Mouse (Mus musculus): ENCODE data around the gene Epn3. TPM values are rescaled to one million over a fixed set of nuclear protein-coding genes. Genes with fewer than 3 reads are reported as not detected.

Epn3 gene
- total RNA-seq (2022): 1 to 10 TPM; 1.9 to 2.7 (median 2.4) TPM

GRCm38 (mm10) chr11:94499661-94500152 lies at the start of gene Epn3:
Epn3 (minus strand) TSS chr11:94499974.
- DNase-seq (ENCODE audit: low spot score in 2 of 2): no peak

DNA sequence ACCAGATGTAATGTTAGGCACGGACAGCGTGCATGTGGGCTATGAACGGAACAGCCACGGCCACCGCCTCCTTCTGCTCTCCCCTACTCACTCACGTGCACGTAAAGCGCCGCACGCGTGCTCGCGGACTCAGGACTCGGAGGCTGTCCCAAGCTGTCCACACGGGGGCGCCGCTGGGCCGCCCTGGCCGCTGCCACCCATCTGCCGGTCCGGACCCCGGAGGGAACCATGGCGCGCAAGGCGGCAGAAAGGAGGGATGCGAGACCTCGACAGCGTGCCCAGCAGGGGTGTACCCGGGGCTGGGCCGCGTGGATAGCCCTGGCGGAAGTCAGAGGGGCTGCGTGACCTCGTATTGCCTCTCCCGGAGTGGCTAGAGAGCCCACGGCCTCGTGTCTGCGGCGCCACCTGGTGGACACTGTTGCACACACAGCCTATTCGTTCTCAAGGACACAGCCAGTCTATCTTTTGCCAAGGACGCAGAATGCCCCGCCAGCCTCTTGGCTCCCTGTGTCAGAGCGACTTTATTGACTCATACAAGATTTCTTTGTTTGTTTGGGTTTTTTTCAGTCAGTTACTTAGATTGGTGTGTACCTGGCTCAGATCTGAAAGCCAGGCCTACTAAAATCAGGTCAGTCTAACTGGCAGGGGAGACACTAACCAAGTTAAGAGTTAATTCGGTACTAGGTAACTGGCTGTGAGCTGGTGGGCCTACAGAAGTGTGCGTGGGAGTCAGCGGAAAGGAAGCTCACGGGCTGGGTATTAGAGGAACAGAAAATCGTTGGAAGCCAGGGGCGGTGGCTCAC lies 49.3 kb upstream of the Epn3 start, which contains the start of gene Rsad1:
TSS of gene Rsad1 (minus strand) at position 368 of the 803 bp plus-strand sequence.
- peak; percentile 92 to 97 for DNase-seq (ENCODE audit: low spot score in 2 of 2)

DNA sequence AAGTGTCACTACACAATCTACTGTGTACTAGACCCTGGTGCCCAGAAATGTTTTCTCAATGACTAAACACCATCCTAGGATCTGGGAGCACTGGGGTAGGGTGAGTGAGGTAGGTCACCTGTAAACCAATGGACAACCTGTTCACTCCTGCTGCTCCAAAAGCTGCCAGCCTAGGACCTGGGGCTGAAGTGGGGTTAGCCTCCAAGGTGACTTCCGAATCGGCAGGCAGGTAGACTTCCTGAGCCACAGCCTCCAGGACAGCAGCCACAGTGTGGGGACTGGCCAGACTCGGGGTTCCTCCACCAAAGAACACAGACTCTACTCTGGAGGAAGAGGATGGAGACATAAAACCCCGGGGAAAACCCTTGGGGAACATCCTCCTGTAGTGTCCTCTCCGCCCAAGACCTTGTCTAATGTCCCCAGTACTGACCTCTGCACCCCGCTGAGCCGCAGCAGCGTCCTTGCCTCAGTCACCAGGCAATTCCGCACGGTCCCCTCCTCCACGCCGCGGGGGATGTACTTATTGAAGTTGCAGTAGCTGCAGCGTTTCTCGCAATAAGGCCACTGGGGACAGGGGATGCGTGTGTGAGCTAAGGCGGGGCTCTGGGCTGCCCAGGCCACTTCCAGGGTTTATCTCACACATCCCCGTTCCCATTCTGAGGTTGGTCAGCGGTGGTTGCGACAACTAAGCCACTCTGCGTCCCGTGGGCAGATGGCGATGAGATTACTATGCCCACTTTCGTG lies 48.4 kb upstream of the Epn3 start:
- peak in 1 of 2 experiments; percentile 50 for DNase-seq (ENCODE audit: low spot score in 2 of 2)

DNA sequence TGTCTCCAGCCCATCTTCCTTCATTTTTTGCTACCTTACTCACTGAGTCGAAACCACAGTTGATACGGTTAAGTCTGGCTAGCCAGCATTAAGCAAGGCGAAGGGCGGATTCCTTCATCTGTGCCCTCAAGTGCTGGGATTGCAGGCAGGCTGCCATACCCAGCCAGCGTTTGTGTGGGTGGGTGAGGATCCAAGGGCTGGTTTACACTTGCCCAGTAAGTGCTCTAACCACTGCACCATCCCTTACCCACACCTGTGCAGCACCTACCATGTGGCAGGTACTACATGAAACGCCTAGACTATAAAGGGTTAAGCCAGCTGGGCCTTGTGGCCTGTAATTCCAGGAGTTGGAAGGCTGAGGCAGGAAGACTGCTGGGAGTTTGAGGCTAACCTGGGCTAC lies 47.5 kb upstream of the Epn3 start:
- DNase-seq (ENCODE audit: low spot score in 2 of 2): no peak

- no peak for DNase-seq (ENCODE audit: low spot score in 2 of 2)
Measured at GRCm38 (mm10) chr11:94546381-94546780, 46.6 kb upstream of the Epn3 start.

DNA sequence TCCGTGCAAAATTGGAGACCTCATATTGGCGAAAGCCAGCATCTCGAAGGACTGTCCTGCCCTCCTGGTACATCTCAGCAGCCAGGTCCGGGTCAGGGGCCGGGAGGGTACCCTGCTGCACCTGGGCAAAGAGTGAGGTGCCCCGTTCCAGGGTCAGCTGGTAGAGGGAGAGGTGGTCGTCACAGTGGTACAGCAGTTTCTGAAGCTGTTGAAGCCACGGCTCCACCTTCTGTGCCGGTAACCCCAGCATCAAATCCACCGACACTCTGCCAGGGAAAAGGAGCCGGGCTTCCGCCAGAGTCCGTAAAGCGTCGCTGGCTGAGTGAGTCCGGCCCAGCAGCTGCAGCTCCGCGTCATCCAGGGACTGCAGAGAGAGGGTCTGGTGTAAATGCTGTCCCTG lies 44.6 kb upstream of the Epn3 start:
- no peak for DNase-seq (ENCODE audit: low spot score in 2 of 2)

- DNase-seq (ENCODE audit: low spot score in 2 of 2): peak; percentile 89 to 96
Measured at GRCm38 (mm10) chr11:94543932-94544331, 44.2 kb upstream of the Epn3 start.

DNA sequence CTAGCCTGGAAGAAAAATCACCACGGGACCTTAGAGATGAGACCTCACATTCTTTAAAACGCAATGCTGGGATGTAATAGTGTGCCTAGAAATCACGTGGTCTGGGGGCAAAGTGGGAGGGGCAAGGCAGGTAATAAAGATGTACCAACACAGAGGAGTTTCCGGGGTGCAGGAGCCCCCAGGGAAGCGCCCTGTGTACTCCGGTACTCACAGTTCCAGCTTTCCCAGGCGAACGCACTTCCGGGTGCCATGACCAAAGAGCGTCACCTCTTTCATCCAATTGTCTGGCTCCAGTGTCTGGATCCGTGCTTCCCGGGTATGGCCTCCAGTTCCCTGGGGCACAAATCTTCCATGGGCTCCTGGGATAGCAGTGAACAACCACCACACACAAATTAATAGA lies 43.6 kb upstream of the Epn3 start:
- no peak for DNase-seq (ENCODE audit: low spot score in 2 of 2)

- DNase-seq (ENCODE audit: low spot score in 2 of 2): no peak
Measured at GRCm38 (mm10) chr11:94542400-94542799, 42.6 kb upstream of the Epn3 start.

- no peak for DNase-seq (ENCODE audit: low spot score in 2 of 2)
Measured at GRCm38 (mm10) chr11:94539761-94540160, 40.0 kb upstream of the Epn3 start.

DNA sequence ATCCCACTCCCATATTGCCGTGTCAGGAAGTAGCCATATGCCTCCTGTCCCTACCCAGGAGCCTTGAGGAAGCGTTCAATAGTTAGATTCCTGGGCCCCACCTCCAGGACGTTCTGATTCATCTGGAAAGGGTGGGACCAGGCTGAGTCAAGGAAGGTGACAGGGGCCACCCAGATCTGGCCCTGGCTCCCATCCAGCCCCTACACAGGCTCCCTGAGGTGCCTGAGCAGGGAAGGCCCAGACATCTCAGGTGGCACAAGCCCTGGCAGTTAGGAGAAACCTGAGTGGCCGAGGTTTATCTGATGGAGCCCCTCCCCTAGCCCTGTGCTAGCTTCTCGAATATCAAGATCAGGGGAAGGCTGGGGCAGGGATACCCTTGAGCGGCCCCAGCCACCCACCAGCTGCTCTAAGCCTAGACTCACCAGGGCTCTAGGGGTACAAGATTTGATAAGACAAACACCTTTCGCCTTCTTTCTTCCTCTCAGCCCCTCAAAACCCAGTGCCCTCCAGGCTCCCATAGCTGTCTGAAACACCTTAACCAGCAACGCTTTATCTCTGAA lies 39.0 kb upstream of the Epn3 start:
- no peak for DNase-seq (ENCODE audit: low spot score in 2 of 2)

- DNase-seq (ENCODE audit: low spot score in 2 of 2): no peak
Measured at GRCm38 (mm10) chr11:94533171-94533570, 33.4 kb upstream of the Epn3 start.

DNA sequence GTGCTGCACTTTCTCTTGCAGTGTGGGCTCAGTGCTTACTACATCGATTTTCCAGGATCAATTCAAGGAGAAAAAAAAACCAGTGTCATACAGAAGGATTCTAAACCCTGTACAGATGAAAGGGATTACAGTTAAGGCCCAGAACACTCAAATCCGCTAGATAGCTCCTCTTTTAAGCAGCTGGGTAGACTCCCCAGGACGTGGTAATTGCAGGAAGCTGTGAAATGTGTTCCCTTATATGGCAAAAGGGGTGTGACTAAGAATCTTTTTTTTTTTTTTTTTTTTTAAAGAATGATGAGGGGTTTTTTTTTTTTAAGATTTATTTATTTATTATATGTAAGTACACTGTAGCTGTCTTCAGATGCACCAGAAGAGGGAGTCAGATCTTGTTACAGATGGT lies 29.1 kb upstream of the Epn3 start:
- DNase-seq (ENCODE audit: low spot score in 2 of 2): no peak

GRCm38 (mm10) chr11:94526171-94526879 lies 26.6 kb upstream of the Epn3 start:
- no peak for DNase-seq (ENCODE audit: low spot score in 2 of 2)

DNA sequence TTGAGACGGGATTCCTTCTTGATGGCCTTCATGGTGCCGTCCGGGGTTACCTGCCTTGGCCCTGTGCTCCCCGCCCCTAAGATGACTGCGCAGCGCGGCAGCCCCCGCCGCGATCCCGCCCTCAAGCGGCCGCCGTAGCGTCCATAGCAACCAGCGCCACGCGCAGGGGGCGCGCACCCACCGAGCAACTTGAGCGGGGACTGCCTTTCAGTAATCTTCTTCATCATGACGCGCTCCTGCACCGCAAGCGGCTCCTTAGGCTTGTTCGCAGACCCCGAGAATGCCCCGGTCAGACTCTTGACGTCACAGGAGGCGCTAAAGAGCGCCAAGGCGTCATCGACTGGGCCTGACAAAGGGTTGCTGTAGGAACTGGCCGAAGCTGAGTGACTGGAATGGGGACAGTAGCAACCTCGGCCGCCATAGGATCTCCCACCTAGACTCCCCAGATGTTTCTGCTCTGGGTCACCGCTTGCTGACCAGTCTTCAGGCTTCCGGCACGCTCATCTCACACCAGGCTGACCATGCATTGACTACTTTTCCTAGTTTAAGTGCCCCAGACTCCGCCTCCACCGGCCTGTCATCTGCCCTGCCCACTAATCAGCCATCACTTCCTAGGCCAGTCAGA lies 21.6 kb upstream of the Epn3 start, which contains the start of gene Mycbpap:
TSS of gene Mycbpap (minus strand) at position 524 of the 625 bp plus-strand sequence.
- DNase-seq (ENCODE audit: low spot score in 2 of 2): peak; percentile 22 to 55

- DNase-seq (ENCODE audit: low spot score in 2 of 2): no peak
Measured at GRCm38 (mm10) chr11:94513452-94513851, 13.7 kb upstream of the Epn3 start.

GRCm38 (mm10) chr11:94508976-94509375 lies 9.2 kb upstream of the Epn3 start:
- no peak for DNase-seq (ENCODE audit: low spot score in 2 of 2)

DNA sequence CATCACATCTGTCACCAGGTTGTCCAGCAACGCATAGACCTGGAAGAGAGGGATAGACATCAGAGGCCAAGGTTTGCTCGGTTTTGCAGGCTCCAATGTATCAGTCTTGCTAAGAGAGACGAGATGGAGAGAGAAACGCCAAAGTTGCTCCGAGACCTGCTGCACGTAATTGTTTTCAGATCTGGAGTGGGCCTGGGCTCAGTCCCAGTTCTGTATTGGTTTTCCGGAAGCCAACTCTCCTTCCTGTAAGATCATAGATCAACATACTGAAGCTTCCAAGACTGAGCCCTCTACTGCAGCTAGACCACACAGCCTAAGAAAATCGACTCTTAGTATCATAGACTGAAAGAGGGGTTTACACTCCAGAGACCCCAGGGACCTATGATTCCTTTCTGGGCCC lies 1.7 kb upstream of the Epn3 start:
- no peak for DNase-seq (ENCODE audit: low spot score in 2 of 2)

DNA sequence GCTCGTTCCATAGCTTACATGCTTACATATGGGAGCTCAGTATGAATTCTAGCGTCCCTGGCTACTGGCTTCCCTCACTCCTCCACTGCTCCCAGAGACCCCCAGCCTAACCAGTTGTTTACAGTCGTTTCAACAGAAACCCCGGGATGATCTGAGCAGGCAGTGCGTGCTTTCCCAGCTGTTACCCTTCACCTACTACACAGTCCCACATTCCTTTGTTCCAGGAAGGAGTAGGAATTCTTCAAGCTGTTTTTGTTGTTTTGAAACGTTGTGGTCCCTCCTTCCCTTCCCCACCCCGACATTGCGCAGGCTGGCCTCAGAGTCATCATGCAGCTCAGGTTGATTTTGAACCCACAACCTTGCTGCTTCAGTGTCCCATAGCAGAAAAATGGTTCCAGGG lies 588 bp upstream of the Epn3 start:
- no peak for DNase-seq (ENCODE audit: low spot score in 2 of 2)

- peak in 1 of 2 experiments; percentile 40 for DNase-seq (ENCODE audit: low spot score in 2 of 2)
Measured at GRCm38 (mm10) chr11:94499035-94499434, 739 bp downstream of the Epn3 start.
